Mouse (Mus musculus) liver, embryonic 13.5 days (tissue): Measurements from ENCODE around the gene Cep95. TPM values are rescaled to one million over a fixed set of nuclear protein-coding genes. Genes with fewer than 3 reads are reported as not detected.

Experiments
- ATAC-seq: fragments of 200-750 bp; cut with Nextera tagmentation; 2 replicates; pipeline ENCODE4 v1.8.0; 2017; ENCODE audit warnings: low read depth, mild to moderate bottlenecking, moderate number of reproducible peaks, moderate library complexity
- DNase-seq: peaks from one replicate; pipeline ENCODE4 v3.0.0; 2022
- H3K27ac ChIP-seq: fragments of 300-500 bp; sonication (generic); 2 replicates; pipeline ENCODE4 v1.5.1; 2015; ENCODE audit warnings: moderate library complexity, mild to moderate bottlenecking, inconsistent platforms
- H3K27me3 ChIP-seq: fragments of 300-500 bp; sonication (generic); 2 replicates; pipeline ENCODE4 v1.6.1; 2015; ENCODE audit warnings: mild to moderate bottlenecking, inconsistent platforms
- H3K36me3 ChIP-seq: fragments of 300-500 bp; sonication (generic); 2 replicates; pipeline ENCODE4 v1.6.1; 2015; ENCODE audit warnings: mild to moderate bottlenecking, inconsistent platforms
- H3K4me1 ChIP-seq: fragments of 300-500 bp; sonication (generic); replicated peaks from 2 replicates; pipeline ENCODE4 v1.6.1; 2015; ENCODE audit warnings: inconsistent platforms
- H3K4me2 ChIP-seq: fragments of 300-500 bp; sonication (generic); 2 replicates; pipeline ENCODE4 v1.6.1; 2015; ENCODE audit warnings: inconsistent platforms, mild to moderate bottlenecking, moderate library complexity
- H3K4me3 ChIP-seq: fragments of 300-500 bp; sonication (generic); replicated peaks from 2 replicates; pipeline ENCODE4 v1.5.1; 2015; ENCODE audit warnings: mild to moderate bottlenecking, inconsistent platforms
- H3K9ac ChIP-seq: fragments of 300-500 bp; sonication (generic); 2 replicates; pipeline ENCODE4 v1.6.1; 2015; ENCODE audit warnings: mild to moderate bottlenecking, inconsistent platforms
- H3K9me3 ChIP-seq: fragments of 300-500 bp; sonication (generic); replicated peaks from 2 replicates; pipeline ENCODE4 v1.6.1; 2016; ENCODE audit warnings: inconsistent platforms
- WGBS: fragments of 180-500 bp; shearing (Covaris S2); methylation state at CpG from one replicate; pipeline ENCODE4 v1.1.7; 2015; ENCODE audit not compliant: insufficient replicate concordance; 5-methylcytosine and 5-hydroxymethylcytosine counted together
- polyA plus RNA-seq: library from polyadenylated mRNA; unstranded; fragments of >200 nt; fragmentation: Nextera tagmentation; extraction: Ambion mirVana; gene quantifications from 2 replicates; pipeline ENCODE4 v1.2.1, GENCODE M21; 2015

Gene Cep95
- polyA plus RNA-seq, 1 experiment from 2014 or later, result 8.1 TPM

GRCm38 (mm10) chr11:106753314-106753713, 35.7 kb upstream of the Cep95 start:
- DNase-seq (no peak), ATAC-seq (no peak)
- no peaks in the 10 kb centered on the region for H3K9me3 ChIP-seq
- no peak overlapping the region for H3K9ac ChIP-seq
- no peak overlapping the region for H3K4me2 ChIP-seq
- no peak overlapping the region for H3K4me3 ChIP-seq
- 50% methylated on average over 6 of the region's 6 CpGs for WGBS
- H3K27ac ChIP-seq, result no peak overlapping the region
- no peaks in the 10 kb centered on the region for H3K36me3 ChIP-seq
- peaks cover 20% of the 10 kb centered on the region for H3K4me1 ChIP-seq
- 0 out of 2 replicates have a peak, but pooled peaks cover 8% of the 10 kb centered on the region for H3K27me3 ChIP-seq

DNA sequence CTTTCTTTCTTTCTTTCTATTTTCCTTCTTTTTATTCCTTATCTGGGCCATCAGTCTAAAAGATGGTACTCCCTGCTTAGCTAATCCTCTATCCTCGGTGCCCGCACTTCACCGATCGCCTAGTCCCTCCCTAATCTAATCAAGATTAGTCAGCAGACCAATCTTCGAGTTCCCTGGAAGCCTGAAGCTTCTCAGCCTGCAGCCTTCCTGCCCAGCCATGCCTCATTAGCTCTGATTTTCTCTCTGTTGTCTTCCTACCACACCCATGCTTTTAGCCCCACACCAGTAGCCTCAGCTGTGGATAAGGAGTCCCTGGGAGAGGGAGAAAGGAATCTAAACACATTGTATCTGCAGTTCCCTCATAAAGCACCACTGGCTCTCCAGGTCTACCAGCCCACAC, 33.5 kb upstream of the Cep95 start:
- H3K4me1 ChIP-seq, result peaks cover 16% of the 10 kb centered on the region
- H3K27ac ChIP-seq, result no peak overlapping the region
- H3K36me3 ChIP-seq, result no peaks in the 10 kb centered on the region
- no peaks in the 10 kb centered on the region for H3K9me3 ChIP-seq
- 0 out of 2 replicates have a peak, but pooled peaks cover 8% of the 10 kb centered on the region for H3K27me3 ChIP-seq
- ATAC-seq (no peak), DNase-seq (no peak)
- 58% methylated on average over 5 of the region's 5 CpGs for WGBS
- H3K9ac ChIP-seq, result no peak overlapping the region
- no peak overlapping the region for H3K4me3 ChIP-seq
- no peak overlapping the region for H3K4me2 ChIP-seq

DNA sequence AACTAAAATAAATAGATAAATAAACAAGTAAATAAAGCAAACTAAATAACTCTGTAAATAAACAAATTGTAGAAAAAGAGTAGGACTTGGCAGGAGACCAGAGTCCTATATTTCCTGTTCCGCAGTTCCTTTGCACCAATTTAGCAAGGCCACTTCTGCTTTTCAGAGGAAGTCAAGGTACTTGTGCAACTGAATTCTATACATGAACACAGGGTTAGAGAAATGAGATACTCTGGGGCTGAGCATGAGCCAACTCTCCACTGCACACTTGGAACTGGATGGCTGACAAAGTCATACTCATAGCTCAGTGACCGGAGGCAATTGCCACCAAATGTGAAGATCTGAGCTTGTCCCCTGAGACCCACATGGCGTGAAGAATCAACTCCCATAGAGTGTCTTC, 30.0 kb upstream of the Cep95 start:
- Histone ChIP-seq H3K27me3 (no peaks in the 10 kb centered on the region), H3K4me3 (no peak overlapping the region), H3K4me2 (no peak overlapping the region), H3K9me3 (no peaks in the 10 kb centered on the region), H3K36me3 (no peaks in the 10 kb centered on the region), H3K27ac (0 out of 2 replicates have a peak overlapping the region, but pooled peaks have one; percentile 8), H3K9ac (no peak overlapping the region), H3K4me1 (peaks cover 33% of the 10 kb centered on the region)
- ATAC-seq (no peak), DNase-seq (no peak)
- 56% methylated on average over 3 of the region's 3 CpGs for WGBS

DNA sequence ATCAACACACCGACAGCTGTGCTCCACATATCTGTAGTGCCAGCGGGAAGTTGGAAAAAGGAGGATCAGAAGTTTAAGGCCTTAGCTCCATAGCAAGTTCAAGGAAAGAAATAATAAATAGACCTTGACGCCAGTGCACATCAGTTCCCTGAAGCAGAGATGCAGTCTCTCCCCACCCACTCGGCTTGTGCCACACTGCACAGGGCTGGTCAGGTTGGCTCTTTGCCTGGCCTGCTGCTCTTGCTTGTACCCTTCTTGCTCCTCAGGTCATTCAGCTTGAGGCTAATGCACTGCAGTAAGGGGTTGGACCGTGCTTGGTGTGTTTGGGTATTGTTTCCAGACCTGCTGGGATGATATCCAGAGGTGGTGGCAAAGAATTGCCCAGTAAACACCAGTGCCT, 28.5 kb upstream of the Cep95 start:
- WGBS, result 77% methylated on average over 5 of the region's 5 CpGs
- Histone ChIP-seq H3K27ac (no peak overlapping the region), H3K9me3 (no peaks in the 10 kb centered on the region), H3K9ac (no peak overlapping the region), H3K4me3 (no peak overlapping the region), H3K4me1 (peaks cover 41% of the 10 kb centered on the region), H3K36me3 (peaks cover 6% of the 10 kb centered on the region; the same call in 1 of the 2 replicates), H3K4me2 (no peak overlapping the region), H3K27me3 (no peaks in the 10 kb centered on the region)
- DNase-seq (no peak), ATAC-seq (no peak)

GRCm38 (mm10) chr11:106762139-106762799, 26.8 kb upstream of the Cep95 start:
- H3K4me2 ChIP-seq, result no peak overlapping the region
- H3K27me3 ChIP-seq, result no peaks in the 10 kb centered on the region
- peak; percentile 32; the same call in 1 of the 2 replicates for ATAC-seq
- H3K36me3 ChIP-seq, result peaks cover 22% of the 10 kb centered on the region
- peak overlapping the region; percentile 67 for H3K27ac ChIP-seq
- WGBS, result 15% methylated on average over 5 of the region's 5 CpGs
- H3K9me3 ChIP-seq, result no peaks in the 10 kb centered on the region
- DNase-seq, result no peak
- no peak overlapping the region for H3K4me3 ChIP-seq
- peaks cover 41% of the 10 kb centered on the region for H3K4me1 ChIP-seq
- 0 out of 2 replicates have a peak overlapping the region, but pooled peaks have one; percentile 10 for H3K9ac ChIP-seq

DNA sequence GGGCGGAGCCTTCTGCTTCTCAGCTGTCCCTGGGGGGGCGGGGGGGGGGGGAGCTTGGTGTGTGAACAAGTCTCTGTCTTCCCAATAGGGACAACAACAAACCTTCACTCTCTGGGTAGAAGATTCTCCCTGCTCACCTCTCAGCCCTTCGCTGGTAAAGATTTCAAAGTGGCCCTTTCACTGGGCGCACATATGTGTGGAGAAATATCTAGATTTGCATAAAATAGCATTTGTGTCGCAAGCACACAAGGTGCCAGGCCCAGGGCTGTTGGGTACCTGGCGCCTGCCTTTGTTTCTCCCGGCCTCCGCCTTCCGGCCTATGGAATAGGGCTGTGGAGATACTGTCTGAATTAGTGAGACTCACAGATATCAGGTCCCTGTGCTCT, 26.3 kb upstream of the Cep95 start:
- H3K9ac ChIP-seq, result no peak overlapping the region
- H3K9me3 ChIP-seq, result peaks cover 3% of the 10 kb centered on the region; the same call in 1 of the 2 replicates
- H3K27me3 ChIP-seq, result no peaks in the 10 kb centered on the region
- no peak for DNase-seq
- no peak overlapping the region for H3K4me2 ChIP-seq
- peaks cover 28% of the 10 kb centered on the region for H3K36me3 ChIP-seq
- H3K4me3 ChIP-seq, result no peak overlapping the region
- 0 out of 2 replicates have a peak, but pooled peaks have one; percentile 4 for ATAC-seq
- 51% methylated on average over 9 of the region's 9 CpGs for WGBS
- peak overlapping the region; percentile 67 for H3K27ac ChIP-seq
- peaks cover 41% of the 10 kb centered on the region for H3K4me1 ChIP-seq

DNA sequence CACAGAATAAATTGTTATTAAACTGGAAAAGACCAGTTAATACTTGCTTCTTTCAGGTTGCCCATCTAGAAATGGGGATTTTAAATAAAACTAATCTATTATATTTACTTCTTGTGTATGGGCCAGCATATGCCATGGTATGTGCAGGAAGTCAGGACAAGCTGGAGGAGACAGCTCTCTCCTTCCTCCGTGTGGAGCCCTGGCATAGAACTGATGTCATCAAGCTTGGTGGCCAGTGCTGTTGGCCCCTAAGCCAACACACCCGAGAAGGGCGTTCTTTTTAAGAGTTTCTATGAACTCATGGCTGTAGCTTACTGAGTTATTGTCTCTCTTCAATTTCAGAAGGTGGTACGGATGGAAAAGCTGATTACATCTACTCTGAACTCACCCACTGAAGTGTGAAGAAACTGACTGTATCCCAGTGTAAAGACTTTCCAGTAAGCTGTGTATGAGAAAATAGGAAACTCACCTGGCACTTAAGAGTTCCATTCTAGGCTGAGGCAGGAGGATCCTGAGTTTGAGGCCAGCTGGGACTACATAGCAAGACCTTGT, 22.4 kb upstream of the Cep95 start:
- DNase-seq (no peak), ATAC-seq (no peak)
- H3K4me1 ChIP-seq, result peaks cover 39% of the 10 kb centered on the region
- H3K9me3 ChIP-seq, result peaks cover 4% of the 10 kb centered on the region; the same call in 1 of the 2 replicates
- no peaks in the 10 kb centered on the region for H3K27me3 ChIP-seq
- no peak overlapping the region for H3K9ac ChIP-seq
- H3K27ac ChIP-seq, result no peak overlapping the region
- H3K36me3 ChIP-seq, result peaks cover 64% of the 10 kb centered on the region
- no peak overlapping the region for H3K4me2 ChIP-seq
- no peak overlapping the region for H3K4me3 ChIP-seq
- 74% methylated on average over 4 of the region's 4 CpGs for WGBS

GRCm38 (mm10) chr11:106767516-106767915, 21.5 kb upstream of the Cep95 start:
- DNase-seq (no peak), ATAC-seq (no peak)
- Histone ChIP-seq H3K27me3 (no peaks in the 10 kb centered on the region), H3K9ac (no peak overlapping the region), H3K4me1 (peaks cover 31% of the 10 kb centered on the region), H3K27ac (no peak overlapping the region), H3K36me3 (peaks cover 72% of the 10 kb centered on the region), H3K9me3 (peaks cover 4% of the 10 kb centered on the region; the same call in 1 of the 2 replicates), H3K4me3 (no peak overlapping the region), H3K4me2 (no peak overlapping the region)
- 90% methylated on average over 4 of the region's 4 CpGs for WGBS

GRCm38 (mm10) chr11:106770195-106770974, 18.7 kb upstream of the Cep95 start:
- H3K27me3 ChIP-seq, result no peaks in the 10 kb centered on the region
- H3K9ac ChIP-seq, result no peak overlapping the region
- 60% methylated on average over 9 of the region's 9 CpGs for WGBS
- no peak overlapping the region for H3K4me3 ChIP-seq
- no peak overlapping the region; the same call in 1 of the 2 replicates for H3K27ac ChIP-seq
- H3K4me2 ChIP-seq, result no peak overlapping the region
- peaks cover 4% of the 10 kb centered on the region; the same call in 1 of the 2 replicates for H3K9me3 ChIP-seq
- peak; percentile 35 for DNase-seq
- ATAC-seq, result peak; percentile 61
- peaks cover 95% of the 10 kb centered on the region for H3K36me3 ChIP-seq
- H3K4me1 ChIP-seq, result peaks cover 7% of the 10 kb centered on the region; the same call in 1 of the 2 replicates

- Histone ChIP-seq H3K36me3 (peaks cover 89% of the 10 kb centered on the region), H3K4me3 (no peak overlapping the region)
Measured at GRCm38 (mm10) chr11:106773061-106773460, 16.0 kb upstream of the Cep95 start.

GRCm38 (mm10) chr11:106776960-106777359, 12.1 kb upstream of the Cep95 start:
- 84% methylated on average over 4 of the region's 4 CpGs for WGBS
- H3K9ac ChIP-seq, result no peak overlapping the region
- no peaks in the 10 kb centered on the region for H3K27me3 ChIP-seq
- H3K9me3 ChIP-seq, result no peaks in the 10 kb centered on the region
- peak overlapping the region; percentile 84; the same call in 1 of the 2 replicates for H3K4me3 ChIP-seq
- ATAC-seq (no peak), DNase-seq (no peak)
- no peak overlapping the region for H3K27ac ChIP-seq
- peaks cover 29% of the 10 kb centered on the region for H3K4me1 ChIP-seq
- H3K36me3 ChIP-seq, result peaks cover 72% of the 10 kb centered on the region
- no peak overlapping the region for H3K4me2 ChIP-seq

More at GRCm38 (mm10) chr11:106773061-106773460, 16.0 kb upstream of the Cep95 start:
- DNase-seq (no peak), ATAC-seq (no peak)
- H3K4me1 ChIP-seq, result peaks cover 19% of the 10 kb centered on the region
- WGBS, result 93% methylated on average over 9 of the region's 9 CpGs
- H3K27me3 ChIP-seq, result no peaks in the 10 kb centered on the region
- no peak overlapping the region for H3K27ac ChIP-seq
- H3K9me3 ChIP-seq, result no peaks in the 10 kb centered on the region
- no peak overlapping the region for H3K4me2 ChIP-seq
- no peak overlapping the region for H3K9ac ChIP-seq
